Mouse (Mus musculus): Measurements from ENCODE around the gene Isoc2b. TPM values are rescaled to one million over a fixed set of nuclear protein-coding genes. Genes with fewer than 3 reads are reported as not detected.

Gene Isoc2b
- total and polyA plus RNA-seq, 3 experiments: 3.9 to 19.5 (median 10.0) TPM

DNA sequence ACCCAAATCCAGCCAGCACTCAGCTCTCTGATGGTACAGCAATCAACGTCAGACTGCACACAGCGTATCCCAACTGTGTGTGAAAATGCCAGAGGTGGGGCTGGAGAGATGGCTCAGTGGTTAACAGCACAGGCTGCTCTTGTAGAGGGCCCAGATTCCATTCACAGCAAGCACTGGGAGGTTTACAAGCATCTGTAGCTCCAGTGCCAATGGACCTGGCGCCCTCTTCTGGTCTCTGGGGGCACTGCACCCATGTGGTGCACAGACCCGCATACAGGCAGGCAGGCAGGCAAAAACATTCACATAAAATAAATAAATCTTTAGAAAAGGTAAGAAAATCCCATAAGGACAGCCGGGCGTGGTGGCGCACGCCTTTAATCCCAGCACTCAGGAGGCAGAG lies 31.1 kb upstream of the Isoc2b start:
- in situ Hi-C loops (cut with MboI; ENCODE audit: low pct_ligation_motif_present, low pct_unique_long_range_greater_than_20kb, low sequenced_read_pairs): no loop called here
- H3K4me2 ChIP-seq (ENCODE audit: insufficient read depth, low read depth, poor library complexity, severe bottlenecking): no peak overlapping the region
- peak; percentile 27 for DNase-seq (ENCODE audit: extremely low read depth)

DNA sequence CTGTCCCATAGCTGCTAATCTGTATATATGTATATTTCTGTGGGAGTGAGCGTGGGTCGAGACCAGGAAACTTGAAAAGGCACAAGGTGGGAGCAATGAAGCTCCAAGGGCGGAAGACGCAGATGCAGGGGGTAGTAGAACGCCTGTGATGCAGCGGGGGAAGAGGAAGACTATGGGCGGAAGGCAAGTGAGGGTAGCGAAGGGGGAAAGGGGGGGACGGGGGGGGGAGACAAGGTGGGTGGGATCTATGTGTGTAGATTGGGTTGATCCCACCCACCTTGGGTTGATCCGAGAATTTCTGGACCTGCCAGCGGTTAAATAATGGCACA lies 30.4 kb upstream of the Isoc2b start:
- Histone ChIP-seq H3K27me3 (replicated peaks) (no peaks in the 10 kb centered on the region), H3K27ac (ENCODE audit: insufficient read depth, low read depth) (no peak overlapping the region), H3K9me3 (replicated peaks; ENCODE audit: low read length) (peaks cover 3% of the 10 kb centered on the region), H3K4me3 (replicated peaks in 1 of 3; ENCODE audit: low read depth in 2 of 3, low read length in 2 of 3, poor library complexity in 1 of 3) (no peak overlapping the region), H3K79me2 (replicated peaks; ENCODE audit: control insufficient read depth, extremely low read depth, insufficient read depth, poor library complexity, severe bottlenecking) (no peaks in the 10 kb centered on the region), H3K4me1 (ENCODE audit: control insufficient read depth in 1 of 2, insufficient read depth in 2 of 2) (no peaks in the 10 kb centered on the region), H3K36me3 (replicated peaks in 1 of 2; ENCODE audit: control insufficient read depth in 1 of 2, insufficient read depth in 1 of 2, low read length in 1 of 2) (peaks cover 0 to 18% of the 10 kb centered on the region in 2 experiments), H3K9ac (ENCODE audit: insufficient read depth, low read depth) (no peak overlapping the region), H3K4me2 (ENCODE audit: insufficient read depth, low read depth, poor library complexity, severe bottlenecking) (no peak overlapping the region)
- DNase-seq (ENCODE audit: extremely low read depth): no peak
- in situ Hi-C loops (cut with MboI; ENCODE audit: low pct_ligation_motif_present, low pct_unique_long_range_greater_than_20kb, low sequenced_read_pairs) (no loop called here), dilution Hi-C loops (cut with MboI; ENCODE audit: extremely low pct_ligation_motif_present, extremely low pct_unique_long_range_greater_than_20kb, low sequenced_read_pairs) (no loop called here)
- no peak for TF ChIP-seq USF2 (conservative IDR thresholded peaks at IDR 0.05; ENCODE audit: low read depth, low read length)

More for the DNA sequence above, 31.1 kb upstream of the Isoc2b start:
- peaks cover 3% of the 10 kb centered on the region for H3K9me3 ChIP-seq (replicated peaks; ENCODE audit: low read length)
- H3K36me3 ChIP-seq (replicated peaks in 1 of 2; ENCODE audit: control insufficient read depth in 1 of 2, insufficient read depth in 1 of 2, low read length in 1 of 2): peaks cover 0 to 11% of the 10 kb centered on the region in 2 experiments
- no peaks in the 10 kb centered on the region for H3K27me3 ChIP-seq (replicated peaks)
- H3K4me3 ChIP-seq (replicated peaks in 1 of 3; ENCODE audit: low read depth in 2 of 3, low read length in 2 of 3, poor library complexity in 1 of 3): no peak overlapping the region
- TF ChIP-seq SMC3 (IDR thresholded peaks at IDR 0.05; ENCODE audit: low read depth, low read length) (peak; percentile 45), POLR2AphosphoS2 (IDR thresholded peaks at IDR 0.05; ENCODE audit: low read depth, low read length) (no peak), NELFE (IDR thresholded peaks at IDR 0.05; ENCODE audit: low read depth, low read length) (no peak), HCFC1 (IDR thresholded peaks at IDR 0.05; ENCODE audit: low read depth, low read length) (no peak), POLR2A (IDR thresholded peaks at IDR 0.05; ENCODE audit: low read depth, low read length) (no peak), MAX (IDR thresholded peaks at IDR 0.05; ENCODE audit: low read length) (no peak), CTCF (conservative IDR thresholded peaks at IDR 0.05 in 1 of 2, IDR thresholded peaks at IDR 0.05 in 1 of 2; ENCODE audit: low read depth in 2 of 2, low read length in 2 of 2) (peak in 1 of 2 experiments; percentile 59; a peak in 2 of 4 replicates), ZC3H11A (IDR thresholded peaks at IDR 0.05; ENCODE audit: low read depth, low read length) (no peak), MEF2A (IDR thresholded peaks at IDR 0.05; ENCODE audit: borderline replicate concordance, low read depth, low read length) (no peak), CHD2 (IDR thresholded peaks at IDR 0.05; ENCODE audit: low read length) (no peak), UBTF (IDR thresholded peaks at IDR 0.05; ENCODE audit: low read depth, low read length) (no peak), ETS1 (conservative IDR thresholded peaks at IDR 0.05; ENCODE audit: low read depth, low read length) (no peak), CHD1 (IDR thresholded peaks at IDR 0.05; ENCODE audit: low read depth, low read length) (no peak), BHLHE40 (IDR thresholded peaks at IDR 0.05; ENCODE audit: low read depth, low read length) (no peak), EP300 (IDR thresholded peaks at IDR 0.05; ENCODE audit: low read length) (no peak), RAD21 (IDR thresholded peaks at IDR 0.05; ENCODE audit: low read depth, low read length) (peak; percentile 36), ELF1 (IDR thresholded peaks at IDR 0.05; ENCODE audit: low read depth, low read length) (no peak)
- no peak overlapping the region for H3K27ac ChIP-seq (ENCODE audit: insufficient read depth, low read depth)
- H3K4me1 ChIP-seq (ENCODE audit: control insufficient read depth in 1 of 2, insufficient read depth in 2 of 2): no peaks in the 10 kb centered on the region
- H3K79me2 ChIP-seq (replicated peaks; ENCODE audit: control insufficient read depth, extremely low read depth, insufficient read depth, poor library complexity, severe bottlenecking): no peaks in the 10 kb centered on the region
- H3K9ac ChIP-seq (ENCODE audit: insufficient read depth, low read depth): no peak overlapping the region
- dilution Hi-C loops (cut with MboI; ENCODE audit: extremely low pct_ligation_motif_present, extremely low pct_unique_long_range_greater_than_20kb, low sequenced_read_pairs): no loop called here

Measured in CH12.LX (cell line).